Mouse (Mus musculus) embryonic facial prominence, embryonic 14.5 days (tissue): ENCODE measurements around the gene Col2a1. TPM values are rescaled to one million over a fixed set of nuclear protein-coding genes. Genes with fewer than 3 reads are reported as not detected.

Experiments
- ATAC-seq: fragments of 200-750 bp; cut with Nextera tagmentation; 2 replicates; pipeline ENCODE4 v1.8.0; 2017; ENCODE audit warnings: low read depth, moderate number of reproducible peaks, moderate TSS enrichment
- DNase-seq: peaks from one replicate; pipeline ENCODE4 v3.0.0-alpha.2; 2015; ENCODE audit warnings: low spot score
- H3K27ac ChIP-seq: fragments of 300-500 bp; sonication (generic); replicated peaks from 2 replicates; pipeline ENCODE4 v1.5.1; 2014; ENCODE audit warnings: low read depth, mild to moderate bottlenecking, low read length, moderate library complexity
- H3K27me3 ChIP-seq: fragments of 300-500 bp; sonication (generic); replicated peaks from 2 replicates; pipeline ENCODE4 v1.6.1; 2014; ENCODE audit warnings: low read length; ENCODE audit not compliant: control insufficient read depth, insufficient read depth
- H3K36me3 ChIP-seq: fragments of 300-500 bp; sonication (generic); 2 replicates; pipeline ENCODE4 v1.6.1; 2014; ENCODE audit warnings: low read length, mixed read lengths; ENCODE audit not compliant: control insufficient read depth, insufficient read depth
- H3K4me1 ChIP-seq: fragments of 300-500 bp; sonication (generic); 2 replicates; pipeline ENCODE4 v1.6.1; 2014; ENCODE audit warnings: antibody characterized with exemption, low read length; ENCODE audit not compliant: control insufficient read depth, insufficient read depth
- H3K4me2 ChIP-seq: fragments of 300-500 bp; sonication (generic); 2 replicates; pipeline ENCODE4 v1.6.1; 2014; ENCODE audit warnings: low read depth, mild to moderate bottlenecking, low read length, moderate library complexity, mixed read lengths
- H3K4me3 ChIP-seq: fragments of 300-500 bp; sonication (generic); 2 replicates; pipeline ENCODE4 v1.5.1; 2014; ENCODE audit warnings: low read depth, mild to moderate bottlenecking, low read length
- H3K9ac ChIP-seq: fragments of 300-500 bp; sonication (generic); 2 replicates; pipeline ENCODE4 v1.6.1; 2014; ENCODE audit warnings: low read depth, mild to moderate bottlenecking, low read length, moderate library complexity, mixed read lengths
- H3K9me3 ChIP-seq: fragments of 300-500 bp; sonication (generic); 2 replicates; pipeline ENCODE4 v1.6.1; 2016; ENCODE audit warnings: low read length; ENCODE audit not compliant: control insufficient read depth
- WGBS: fragments of 180-500 bp; shearing (Covaris S2); extraction: QIAGEN DNeasy Blood & Tissue Kit; methylation state at CpG from one replicate; pipeline ENCODE4 v1.1.7; 2014; 5-methylcytosine and 5-hydroxymethylcytosine counted together
- polyA plus RNA-seq: library from polyadenylated mRNA; unstranded; fragments of >200 nt; fragmentation: Nextera tagmentation; extraction: Ambion mirVana; gene quantifications from 2 replicates; pipeline ENCODE4 v1.2.1, GENCODE M21; 2014

The Col2a1 gene
- polyA plus RNA-seq, 1 experiment from 2014 or later, result 372 TPM

DNA sequence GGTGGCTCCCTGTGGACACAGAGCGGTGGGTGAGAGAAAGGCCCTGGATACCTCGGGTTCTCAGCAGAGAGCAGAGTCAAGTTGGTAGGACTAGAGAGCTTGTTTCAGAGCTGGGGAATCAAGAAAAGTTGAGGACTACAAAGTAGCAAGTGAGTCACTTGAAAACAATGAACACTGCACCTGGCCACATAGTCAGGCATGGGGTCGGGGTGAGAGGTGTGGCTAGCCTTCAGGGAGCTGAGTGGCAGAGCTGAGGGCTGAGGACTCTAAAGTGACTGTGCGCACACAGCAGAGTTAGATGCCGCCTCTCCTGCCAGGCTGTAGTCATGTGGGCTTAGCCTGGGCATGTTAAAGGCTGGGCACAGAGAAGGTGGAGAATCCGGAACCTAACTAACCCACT, 22.9 kb downstream of the Col2a1 start:
- H3K4me3 ChIP-seq, result no peak overlapping the region
- DNase-seq, result no peak
- no peak for ATAC-seq
- H3K9me3 ChIP-seq, result peaks cover 8% of the 10 kb centered on the region; the same call in 1 of the 2 replicates
- WGBS, result 87% methylated on average over 6 of the region's 6 CpGs
- H3K27me3 ChIP-seq, result no peaks in the 10 kb centered on the region
- peaks cover 70% of the 10 kb centered on the region for H3K36me3 ChIP-seq
- no peaks in the 10 kb centered on the region for H3K4me1 ChIP-seq
- peak overlapping the region; percentile 44 for H3K27ac ChIP-seq
- no peak overlapping the region for H3K9ac ChIP-seq
- no peak overlapping the region for H3K4me2 ChIP-seq

DNA sequence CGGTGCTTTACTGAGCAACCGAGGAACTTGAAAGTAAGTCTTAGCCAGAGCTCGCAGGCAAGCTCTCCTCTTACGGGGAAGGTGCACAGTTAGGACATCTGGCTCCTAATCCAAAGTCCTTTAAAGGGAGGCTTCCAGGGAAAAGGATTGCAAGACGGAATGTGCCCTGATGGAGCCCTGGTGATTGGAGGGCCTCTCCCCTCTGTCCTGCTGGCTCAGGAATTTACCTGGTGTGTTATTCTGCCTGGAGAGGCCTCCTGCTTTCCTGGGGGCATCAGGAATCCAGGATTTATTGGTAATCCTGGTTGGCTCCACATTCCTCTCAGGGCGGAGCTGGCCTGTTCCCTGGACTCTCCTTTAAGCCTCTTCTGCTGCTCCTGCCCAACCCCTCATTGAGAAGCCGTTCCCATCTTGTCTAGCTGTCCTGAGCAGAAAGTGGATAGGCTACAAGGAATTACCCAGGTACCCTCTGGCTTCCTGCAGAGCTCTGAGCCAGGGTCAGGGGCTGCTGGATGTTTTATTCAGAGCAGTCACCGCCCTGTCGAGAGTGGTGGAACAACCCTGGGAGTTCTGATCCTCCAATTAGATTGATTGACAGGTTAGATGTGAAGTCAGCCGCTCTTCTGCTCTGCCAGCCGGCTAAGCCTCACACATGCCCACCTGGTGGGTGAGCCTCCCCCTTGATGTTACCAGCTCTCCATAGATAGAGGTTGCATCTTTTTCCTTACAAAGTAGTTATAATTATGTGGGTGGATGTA, 31.1 kb downstream of the Col2a1 start:
- Histone ChIP-seq H3K9me3 (no peaks in the 10 kb centered on the region), H3K4me3 (no peak overlapping the region), H3K27ac (no peak overlapping the region), H3K4me2 (no peak overlapping the region), H3K36me3 (peaks cover 26% of the 10 kb centered on the region), H3K27me3 (no peaks in the 10 kb centered on the region), H3K9ac (no peak overlapping the region), H3K4me1 (no peaks in the 10 kb centered on the region)
- WGBS, result 22% methylated on average over 11 of the region's 11 CpGs
- ATAC-seq (no peak), DNase-seq (no peak)

DNA sequence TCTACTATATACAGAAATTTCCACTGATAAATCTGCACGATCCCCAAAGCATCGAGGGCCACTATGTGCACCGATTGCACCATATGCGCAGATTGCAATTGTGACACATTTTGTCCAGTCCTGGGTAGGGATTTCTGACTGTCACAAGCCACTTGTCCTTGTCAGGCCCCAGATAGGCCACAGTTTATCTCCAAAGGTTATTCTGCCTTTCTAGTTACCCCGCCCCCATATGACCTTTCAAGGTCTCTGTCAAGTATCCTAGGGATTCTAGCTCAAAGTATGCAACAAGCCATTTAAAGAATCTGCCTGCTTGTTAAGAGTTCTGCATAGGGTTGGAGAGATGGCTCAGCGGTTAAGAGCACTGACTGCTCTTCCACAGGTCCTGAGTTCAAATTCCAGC, 31.9 kb downstream of the Col2a1 start:
- WGBS, result 94% methylated on average over 6 of the region's 6 CpGs
- H3K9ac ChIP-seq, result no peak overlapping the region
- peaks cover 17% of the 10 kb centered on the region; the same call in 1 of the 2 replicates for H3K36me3 ChIP-seq
- DNase-seq (no peak), ATAC-seq (no peak)
- no peak overlapping the region for H3K27ac ChIP-seq
- H3K27me3 ChIP-seq, result no peaks in the 10 kb centered on the region
- H3K9me3 ChIP-seq, result no peaks in the 10 kb centered on the region
- no peaks in the 10 kb centered on the region for H3K4me1 ChIP-seq
- no peak overlapping the region for H3K4me3 ChIP-seq
- H3K4me2 ChIP-seq, result no peak overlapping the region

DNA sequence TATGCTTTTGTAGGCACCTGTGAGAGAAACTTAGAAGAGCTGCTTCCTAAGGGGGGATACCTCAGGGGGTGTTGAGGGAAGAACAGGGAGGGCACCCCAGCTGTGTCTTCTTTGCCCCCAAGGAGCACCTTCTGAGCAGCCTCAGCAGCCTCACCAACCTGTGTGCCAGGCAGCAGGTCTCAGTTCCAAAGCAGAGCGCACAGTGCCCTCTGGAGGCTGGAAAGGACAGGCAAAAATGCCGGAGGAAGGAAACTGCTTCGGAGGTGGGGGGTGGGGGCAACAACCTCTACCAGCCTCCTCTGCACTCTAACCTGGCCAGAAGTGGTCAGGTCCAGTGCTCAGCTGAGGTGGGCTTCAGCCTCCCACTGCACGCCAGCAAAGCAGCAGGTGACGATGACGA, 34.2 kb downstream of the Col2a1 start:
- no peaks in the 10 kb centered on the region for H3K9me3 ChIP-seq
- no peaks in the 10 kb centered on the region for H3K4me1 ChIP-seq
- no peaks in the 10 kb centered on the region for H3K36me3 ChIP-seq
- no peak overlapping the region for H3K4me2 ChIP-seq
- H3K27me3 ChIP-seq, result no peaks in the 10 kb centered on the region
- no peak overlapping the region for H3K9ac ChIP-seq
- DNase-seq (no peak), ATAC-seq (no peak)
- no peak overlapping the region for H3K27ac ChIP-seq
- no peak overlapping the region for H3K4me3 ChIP-seq
- WGBS, result 60% methylated on average over 6 of the region's 6 CpGs

DNA sequence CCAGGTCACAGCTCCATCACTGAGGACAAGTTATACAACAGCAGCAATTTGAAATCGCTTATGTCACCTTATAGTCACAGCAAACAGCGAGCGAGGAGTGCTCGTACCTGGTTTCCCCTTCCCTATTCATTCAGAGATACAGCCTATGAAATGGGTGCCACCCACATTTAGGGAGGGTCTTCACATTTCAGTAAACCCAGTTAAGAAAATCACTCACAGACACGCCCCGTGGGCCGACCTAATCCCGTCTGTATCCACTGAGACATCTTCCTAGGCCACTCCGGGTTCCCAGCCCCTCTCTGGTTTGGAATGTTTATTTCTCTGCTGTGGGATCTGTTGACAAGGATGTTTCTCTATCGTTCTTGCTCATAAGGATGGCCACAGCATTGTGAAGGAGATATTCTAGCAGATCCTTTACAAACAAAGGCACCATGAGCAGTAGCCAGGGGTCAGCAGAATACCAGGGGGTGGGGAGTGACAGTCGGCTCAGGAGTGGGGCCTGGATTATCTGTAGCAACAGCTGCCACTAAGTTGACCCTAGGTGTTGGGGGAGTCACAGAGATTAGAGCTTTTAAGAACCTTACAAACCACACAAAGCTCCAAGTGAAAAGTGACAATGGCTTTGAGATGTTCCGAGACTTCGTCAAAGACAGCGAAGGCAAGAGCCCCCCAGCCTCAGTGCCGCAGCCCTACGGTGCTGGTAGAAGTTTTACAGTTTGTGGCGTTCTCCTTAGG, 39.0 kb downstream of the Col2a1 start:
- DNase-seq (no peak), ATAC-seq (no peak)
- no peaks in the 10 kb centered on the region for H3K36me3 ChIP-seq
- H3K27me3 ChIP-seq, result no peaks in the 10 kb centered on the region
- H3K4me3 ChIP-seq, result no peak overlapping the region
- H3K27ac ChIP-seq, result no peak overlapping the region
- H3K9ac ChIP-seq, result no peak overlapping the region
- WGBS, result 63% methylated on average over 17 of the region's 17 CpGs
- peaks cover 6% of the 10 kb centered on the region; the same call in 1 of the 2 replicates for H3K4me1 ChIP-seq
- H3K4me2 ChIP-seq, result no peak overlapping the region
- no peaks in the 10 kb centered on the region for H3K9me3 ChIP-seq

DNA sequence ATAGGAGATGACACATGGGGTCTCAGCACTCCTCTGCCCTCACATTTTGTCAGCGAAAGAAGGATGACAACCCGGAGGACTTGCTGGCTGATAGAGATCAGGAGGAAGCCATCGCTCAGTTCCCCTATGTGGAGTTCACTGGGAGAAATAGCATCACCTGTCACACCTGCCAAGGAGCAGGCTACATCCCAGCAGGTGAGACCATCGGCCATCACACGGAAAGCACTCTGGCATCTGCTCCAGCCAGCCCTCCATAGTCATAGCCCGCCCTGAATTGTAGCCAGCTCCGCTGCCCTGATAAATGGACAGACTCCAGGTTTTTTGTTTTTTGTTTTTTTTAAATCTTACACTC, 39.7 kb downstream of the Col2a1 start:
- Histone ChIP-seq H3K9me3 (no peaks in the 10 kb centered on the region), H3K27ac (0 out of 2 replicates have a peak overlapping the region, but pooled peaks have one; percentile 67), H3K4me3 (peak overlapping the region; percentile 60), H3K4me2 (peak overlapping the region; percentile 93), H3K36me3 (no peaks in the 10 kb centered on the region), H3K4me1 (peaks cover 6% of the 10 kb centered on the region; the same call in 1 of the 2 replicates), H3K9ac (peak overlapping the region; percentile 74), H3K27me3 (no peaks in the 10 kb centered on the region)
- no peak for ATAC-seq
- no peak for DNase-seq
- 15% methylated on average over 7 of the region's 7 CpGs for WGBS

DNA sequence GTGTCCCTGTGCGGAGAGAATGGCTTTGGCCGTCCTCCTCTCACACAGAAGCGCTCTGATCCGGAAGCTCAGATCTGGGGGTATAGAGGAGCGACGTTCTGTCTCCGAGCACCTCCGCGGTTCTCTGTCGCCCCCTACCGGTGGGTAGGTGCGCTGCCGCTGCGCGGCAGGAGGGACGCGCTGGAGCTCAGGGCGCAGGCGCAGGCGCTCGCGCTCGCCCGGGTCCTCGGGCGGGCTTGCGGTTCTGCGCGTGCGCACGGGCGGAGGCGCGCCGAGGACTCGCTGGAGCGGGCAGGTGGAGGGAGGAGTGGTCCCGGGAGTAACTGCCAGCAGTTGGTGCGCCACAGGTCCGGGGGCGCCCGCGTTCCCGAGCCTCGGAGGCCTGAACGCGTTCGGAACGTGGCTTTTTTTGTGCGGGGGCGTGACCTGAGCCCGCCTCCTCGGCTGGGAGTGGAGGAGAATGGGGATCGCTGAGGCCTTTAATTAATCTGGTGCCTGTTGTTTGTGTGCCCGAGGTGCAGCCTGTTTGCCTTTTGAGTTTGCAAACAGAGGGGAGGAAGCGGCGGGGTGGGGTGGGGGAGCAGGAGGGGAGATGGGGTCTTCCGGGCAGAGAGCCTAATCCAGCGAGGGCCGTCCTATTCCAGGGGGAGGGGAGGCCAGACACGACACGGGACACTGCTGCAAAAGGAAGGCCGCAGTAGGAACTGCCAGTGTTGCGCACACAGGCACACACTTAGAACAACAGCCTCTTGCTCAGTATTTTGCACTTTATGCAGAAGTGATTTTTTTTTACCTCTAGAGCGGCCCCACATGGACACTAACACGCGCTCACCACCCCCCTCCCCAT, 40.3 kb downstream of the Col2a1 start, which contains the start of gene Tmem106c:
Gene Tmem106c (plus strand): TSS at position 212 of the 847 bp plus-strand sequence.
- H3K27me3 ChIP-seq, result no peaks in the 10 kb centered on the region
- no peaks in the 10 kb centered on the region for H3K9me3 ChIP-seq
- H3K27ac ChIP-seq, result peak within 1 kb of the TSS; percentile 77
- ATAC-seq (peak; percentile 97), DNase-seq (peak; percentile 94)
- H3K4me1 ChIP-seq, result peaks cover 6% of the 10 kb centered on the region; the same call in 1 of the 2 replicates
- H3K4me2 ChIP-seq, result peak within 1 kb of the TSS; percentile 93
- H3K9ac ChIP-seq, result peak within 1 kb of the TSS; percentile 74
- 1% methylated on average over 46 of the region's 67 CpGs for WGBS
- H3K36me3 ChIP-seq, result no peaks in the 10 kb centered on the region
- H3K4me3 ChIP-seq, result peak within 1 kb of the TSS; percentile 60

DNA sequence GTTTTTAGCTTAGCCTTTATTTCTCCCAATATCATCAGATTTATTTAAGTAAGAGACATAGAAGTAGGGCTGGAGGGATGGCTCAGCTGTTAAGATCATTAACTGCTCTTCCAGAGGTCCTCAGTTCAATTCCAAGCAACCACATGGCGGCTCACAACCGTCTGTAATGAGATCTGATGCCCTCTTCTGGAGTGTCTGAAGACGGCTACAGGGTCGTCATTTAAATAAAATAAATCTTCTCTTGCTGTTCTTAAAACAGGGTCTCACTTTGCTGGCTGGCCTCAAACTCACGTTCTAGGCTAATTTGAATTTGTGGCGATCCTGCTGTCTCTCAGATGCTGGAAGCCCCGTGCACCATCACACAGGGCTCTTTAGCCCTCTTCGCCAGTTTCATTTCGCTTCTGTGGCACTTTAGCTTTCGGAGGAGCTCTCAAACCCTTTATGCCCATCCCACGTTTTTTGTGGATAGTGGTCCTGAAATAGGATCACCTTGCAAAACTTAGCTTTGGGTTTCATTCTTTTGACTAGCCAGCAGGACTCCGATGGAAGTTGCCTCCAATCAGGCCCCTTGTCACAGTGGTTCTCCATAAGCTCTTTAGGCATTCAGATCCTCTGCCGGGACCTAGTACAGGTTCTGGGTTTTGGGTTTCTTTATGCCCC, 41.0 kb downstream of the Col2a1 start:
- 8% methylated on average over 13 of the region's 13 CpGs for WGBS
- Histone ChIP-seq H3K9ac (peak overlapping the region; percentile 74), H3K4me3 (peak overlapping the region; percentile 60), H3K4me1 (peaks cover 6% of the 10 kb centered on the region; the same call in 1 of the 2 replicates), H3K9me3 (no peaks in the 10 kb centered on the region), H3K4me2 (peak overlapping the region; percentile 93), H3K36me3 (no peaks in the 10 kb centered on the region), H3K27me3 (no peaks in the 10 kb centered on the region), H3K27ac (peak overlapping the region; percentile 77)
- ATAC-seq (0 out of 2 replicates have a peak, but pooled peaks have one; percentile 0), DNase-seq (no peak)
